Mouse (Mus musculus): ENCODE measurements around the gene Focad. TPM values are rescaled to one million over a fixed set of nuclear protein-coding genes. Genes with fewer than 3 reads are reported as not detected.

The Focad gene
- total RNA-seq, 2 experiments from 2014 or later, result 5.4 to 13.4 TPM

DNA sequence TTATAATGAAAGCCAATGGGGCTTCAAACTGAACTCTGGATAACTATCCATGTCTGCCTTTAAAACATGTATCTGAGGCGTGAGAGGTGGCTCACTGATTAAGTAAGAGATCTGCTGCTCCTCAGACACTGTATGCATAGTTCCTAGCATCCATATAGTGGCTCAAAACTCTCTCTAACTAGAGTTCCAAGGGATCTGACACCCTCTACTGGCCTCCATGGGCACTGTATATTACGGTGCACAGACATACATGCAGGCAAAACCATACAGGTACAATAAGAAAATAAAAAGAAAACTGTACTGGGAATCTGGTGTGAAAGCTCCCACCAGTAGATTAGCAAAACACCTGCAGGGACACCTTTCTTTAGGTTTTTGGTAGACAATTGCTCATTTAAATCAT lies 186.1 kb downstream of the Focad start:
- ATAC-seq (replicated peaks; ENCODE audit: low FRiP score, poor library complexity, severe bottlenecking), result no peak; the same call in 1 of the 2 replicates

DNA sequence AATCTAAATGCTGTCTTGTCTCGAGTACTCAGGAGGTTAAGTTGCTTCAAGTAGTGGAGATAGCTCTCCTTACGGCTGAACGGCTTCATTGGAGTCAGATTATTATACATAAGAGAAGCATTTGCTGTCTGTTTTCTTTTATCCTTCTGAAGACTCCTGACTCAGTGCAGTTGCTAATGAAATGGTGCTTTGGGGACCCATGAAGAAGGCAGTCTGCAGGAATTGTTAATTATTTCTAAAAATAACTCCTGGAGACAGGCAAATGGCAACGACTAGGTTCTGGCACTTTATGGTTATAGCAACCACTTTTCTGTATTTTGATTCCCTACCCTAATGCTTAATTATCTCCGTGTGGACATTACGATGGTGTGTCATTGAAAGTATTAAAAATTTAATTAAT lies 201.1 kb downstream of the Focad start:
- ATAC-seq (replicated peaks; ENCODE audit: low FRiP score, poor library complexity, severe bottlenecking), result no peak

DNA sequence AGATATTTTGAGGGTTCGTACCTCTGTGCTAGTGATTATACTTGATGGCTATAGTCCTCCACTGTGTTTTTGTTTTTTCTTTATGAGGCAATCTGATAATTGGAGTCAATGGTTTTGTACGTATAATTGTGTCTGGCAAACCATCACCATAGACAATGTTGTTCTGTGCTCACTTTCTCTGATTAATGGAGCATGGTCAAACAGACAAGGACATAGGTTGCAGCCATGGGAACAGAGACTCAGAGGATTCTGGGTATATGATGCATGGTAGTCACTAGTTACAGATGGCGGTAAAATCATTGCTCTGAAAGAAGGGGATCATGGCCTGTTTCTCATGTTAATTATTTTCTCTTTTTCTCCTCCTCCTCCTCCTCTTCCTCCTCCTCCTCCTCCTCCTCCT lies 205.1 kb downstream of the Focad start:
- ATAC-seq (replicated peaks; ENCODE audit: low FRiP score, poor library complexity, severe bottlenecking), result no peak

DNA sequence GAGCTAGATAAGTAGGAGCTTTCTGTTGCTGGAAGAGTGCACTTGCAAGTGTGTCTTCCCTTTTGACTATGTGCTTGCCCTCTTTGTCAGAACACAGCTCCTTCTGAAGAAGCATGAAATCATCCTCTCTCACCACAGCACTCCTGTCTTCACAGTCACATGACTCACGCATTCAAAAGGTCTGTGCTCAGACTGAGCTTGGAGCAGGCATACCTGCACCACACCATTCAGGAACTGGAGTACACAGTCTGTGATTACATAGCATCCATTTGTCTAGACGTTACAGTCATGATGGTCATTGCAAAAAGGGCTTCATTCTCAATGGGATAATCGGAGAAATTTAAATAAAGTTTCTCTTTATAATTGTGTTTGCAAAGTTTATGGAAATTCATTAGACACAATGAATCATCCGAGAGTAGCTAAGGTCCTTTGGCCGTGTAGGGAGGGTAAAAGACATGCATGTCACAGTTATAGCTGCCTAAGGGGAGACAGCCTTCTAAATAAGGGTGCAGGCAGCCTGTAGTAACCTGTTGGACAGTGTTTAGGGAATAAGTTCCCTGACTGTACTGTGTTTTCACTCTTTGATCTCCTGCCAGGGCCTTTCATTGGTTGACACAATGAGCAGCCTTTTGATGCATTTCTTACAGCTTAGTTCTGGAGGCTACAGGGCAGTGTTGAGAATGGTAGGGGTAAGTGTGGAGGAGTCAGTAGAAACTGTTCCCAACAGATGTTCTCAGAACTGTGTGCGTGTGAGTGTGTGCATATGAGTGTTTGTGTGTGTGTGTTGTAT lies 206.6 kb downstream of the Focad start:
- no peak for ATAC-seq (replicated peaks; ENCODE audit: low FRiP score, poor library complexity, severe bottlenecking)

DNA sequence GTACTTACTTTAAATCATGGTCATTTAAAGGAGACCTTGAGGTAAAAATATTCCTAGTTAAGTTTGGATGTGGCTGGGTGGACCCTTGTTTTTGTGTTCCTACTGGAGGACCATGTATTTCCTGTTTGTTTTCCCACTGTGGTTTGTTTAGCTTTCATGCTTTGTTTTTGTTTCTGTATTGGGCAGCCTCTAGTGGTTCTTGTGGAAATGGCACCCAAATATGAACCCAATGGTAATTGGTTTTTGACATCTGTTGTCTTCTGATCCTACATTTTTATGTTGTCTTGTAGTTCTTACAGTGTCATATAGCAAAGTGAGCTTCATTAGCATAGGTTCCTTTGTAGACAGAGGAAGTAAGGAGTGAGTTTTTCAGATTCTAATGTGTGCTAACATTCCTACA lies 207.9 kb downstream of the Focad start:
- no peak for ATAC-seq (replicated peaks; ENCODE audit: low FRiP score, poor library complexity, severe bottlenecking)

DNA sequence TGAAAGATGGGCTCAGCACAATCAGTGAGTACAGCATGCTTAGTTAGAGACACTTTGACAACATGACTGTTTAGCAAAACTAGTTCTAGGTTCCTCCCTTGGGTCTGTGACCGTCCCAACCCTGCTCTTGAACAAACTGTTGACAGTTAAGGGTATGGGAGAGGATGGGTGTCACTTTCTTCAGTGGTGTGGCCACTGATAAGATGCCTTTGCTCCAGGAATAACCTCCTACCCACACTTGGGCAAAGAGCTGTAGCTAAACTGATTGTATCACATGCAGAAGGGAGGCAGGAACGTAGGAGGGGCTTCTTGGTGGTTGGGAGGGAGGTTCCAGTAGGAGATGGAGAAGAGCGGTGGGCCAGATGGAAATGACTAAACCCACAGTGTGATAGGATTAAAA lies 213.3 kb downstream of the Focad start:
- ATAC-seq (replicated peaks; ENCODE audit: low FRiP score, poor library complexity, severe bottlenecking), result peak; percentile 79

DNA sequence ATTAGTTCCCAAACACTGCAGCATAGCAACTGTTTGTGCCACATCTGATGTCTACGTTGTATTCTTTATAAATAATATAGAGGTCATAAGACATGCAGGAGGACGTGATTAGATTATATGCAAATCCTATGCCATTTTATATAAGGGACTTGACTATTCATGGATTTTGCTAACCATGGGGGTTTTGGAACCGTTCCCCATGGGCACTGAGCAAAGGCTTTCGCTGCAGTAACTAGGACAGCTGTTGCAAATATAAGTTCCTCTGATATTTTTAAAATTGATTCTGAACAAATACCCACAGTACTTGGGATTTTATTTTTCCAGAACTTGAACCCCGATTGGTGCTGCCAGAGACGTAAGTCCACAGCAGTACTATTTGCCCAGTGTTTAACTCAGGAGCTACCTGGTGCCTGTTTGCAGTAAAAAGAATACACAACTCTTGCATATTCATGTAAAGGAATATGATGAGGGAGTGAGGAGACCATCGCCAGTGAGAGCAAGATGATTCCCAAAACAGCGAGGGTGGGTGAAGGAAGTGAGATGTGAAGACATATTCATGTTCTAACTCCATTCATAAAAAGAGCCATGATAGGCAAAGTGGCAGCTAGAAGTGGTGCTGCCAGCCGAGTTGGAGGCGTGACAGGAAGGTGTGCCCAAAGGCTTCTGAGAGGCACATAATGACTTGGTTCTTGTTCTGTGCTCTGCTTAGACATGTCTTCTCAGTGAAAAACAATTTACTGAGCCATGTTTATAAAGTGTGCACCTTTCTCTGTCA lies 214.1 kb downstream of the Focad start:
- ATAC-seq (replicated peaks; ENCODE audit: low FRiP score, poor library complexity, severe bottlenecking), result no peak

DNA sequence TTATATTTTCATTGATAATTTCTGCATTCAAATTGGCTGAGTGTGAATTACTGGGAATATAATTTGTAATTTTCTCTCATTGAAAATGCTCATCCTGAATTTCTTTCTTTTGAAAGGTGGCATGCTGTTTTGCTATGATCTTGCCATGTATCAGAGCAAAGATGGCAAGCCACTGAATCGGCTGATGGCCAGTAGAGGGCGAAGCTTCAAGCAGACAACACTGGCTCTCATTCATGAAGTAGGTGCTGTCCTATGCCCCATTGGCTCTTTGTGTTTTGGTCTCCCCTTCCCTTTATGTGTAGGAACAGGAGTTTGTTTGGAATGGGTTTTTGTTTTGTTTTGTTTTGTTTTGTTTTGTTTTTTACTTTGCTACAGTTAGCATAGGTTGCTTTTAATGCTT lies 215.2 kb downstream of the Focad start:
- no peak; the same call in 1 of the 2 replicates for ATAC-seq (replicated peaks; ENCODE audit: low FRiP score, poor library complexity, severe bottlenecking)

DNA sequence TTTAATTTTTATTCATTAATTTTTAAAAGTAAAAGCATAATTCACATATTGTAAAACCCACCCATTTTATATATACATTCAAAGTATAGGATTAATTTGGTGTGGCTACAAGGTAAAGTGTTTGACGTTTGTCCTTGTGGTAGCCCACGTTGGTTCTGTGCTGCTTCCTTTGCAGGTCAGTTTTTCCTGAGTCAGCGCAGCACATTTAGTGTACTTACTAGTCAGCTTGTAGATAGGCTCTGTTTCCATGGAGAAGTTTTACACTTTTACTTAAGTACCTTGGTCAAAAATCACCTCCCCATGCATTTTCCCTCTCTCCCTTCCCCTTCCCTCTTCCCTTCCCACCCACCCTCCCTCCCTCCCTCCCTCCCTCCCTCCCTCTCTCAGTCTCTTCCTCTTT lies 220.5 kb downstream of the Focad start:
- no peak for ATAC-seq (replicated peaks; ENCODE audit: low FRiP score, poor library complexity, severe bottlenecking)

DNA sequence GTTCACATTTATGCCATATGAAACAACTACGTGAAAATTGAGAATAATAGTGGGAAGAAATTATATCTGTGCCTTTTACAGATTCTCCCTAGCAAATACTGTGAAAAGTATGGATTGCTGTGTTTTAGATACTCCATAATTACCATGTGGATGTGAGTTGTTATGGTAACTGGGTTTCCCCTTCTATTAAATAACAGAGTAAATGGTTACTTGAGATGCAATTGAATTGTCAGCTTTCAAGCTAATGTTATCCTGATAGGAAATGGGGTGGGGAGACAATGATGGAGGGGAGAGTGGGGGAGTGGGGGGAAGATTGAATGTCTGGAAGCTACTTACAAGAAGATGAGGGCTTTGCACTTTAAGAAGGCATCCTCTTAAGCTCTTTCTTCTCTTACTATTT lies 225.6 kb downstream of the Focad start:
- no peak for ATAC-seq (replicated peaks; ENCODE audit: low FRiP score, poor library complexity, severe bottlenecking)

DNA sequence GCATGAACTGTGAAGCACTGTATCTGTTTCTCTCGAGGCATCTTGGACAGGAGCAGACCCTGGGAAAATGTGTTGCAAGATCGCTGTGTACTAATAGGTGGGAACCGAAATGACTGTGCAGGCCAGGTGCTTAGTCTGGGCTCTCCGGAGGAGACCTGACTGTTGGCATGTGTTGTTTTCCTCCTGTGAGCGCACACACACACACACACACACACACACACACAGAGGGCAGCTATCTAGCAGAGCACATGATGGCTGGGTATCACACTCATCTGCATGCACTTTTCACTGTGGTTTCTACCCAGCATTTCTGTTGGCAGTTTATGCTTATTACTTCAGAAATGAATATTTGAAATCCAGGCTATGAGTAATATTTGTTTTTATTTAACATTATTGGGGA lies 231.0 kb downstream of the Focad start:
- no peak for ATAC-seq (replicated peaks; ENCODE audit: low FRiP score, poor library complexity, severe bottlenecking)

DNA sequence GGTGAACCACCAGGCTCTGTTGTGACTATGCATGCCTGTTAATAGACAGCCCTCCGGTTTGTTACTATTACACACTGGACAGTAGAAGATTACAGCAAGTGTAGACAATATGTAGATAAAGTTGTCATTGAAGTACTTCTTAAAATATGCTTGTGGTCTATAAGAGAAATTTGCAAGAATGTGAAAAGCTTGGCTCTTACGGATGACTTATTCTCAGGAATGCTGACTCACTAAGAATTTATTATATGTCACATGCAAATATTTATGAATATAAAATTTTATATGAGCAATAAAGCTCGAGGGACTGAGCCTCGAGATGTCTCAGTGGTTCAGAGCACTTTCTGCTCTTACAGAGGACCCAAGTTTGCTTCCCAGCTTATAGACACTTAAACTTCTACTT lies 240.1 kb downstream of the Focad start:
- ATAC-seq (replicated peaks; ENCODE audit: low FRiP score, poor library complexity, severe bottlenecking), result no peak

DNA sequence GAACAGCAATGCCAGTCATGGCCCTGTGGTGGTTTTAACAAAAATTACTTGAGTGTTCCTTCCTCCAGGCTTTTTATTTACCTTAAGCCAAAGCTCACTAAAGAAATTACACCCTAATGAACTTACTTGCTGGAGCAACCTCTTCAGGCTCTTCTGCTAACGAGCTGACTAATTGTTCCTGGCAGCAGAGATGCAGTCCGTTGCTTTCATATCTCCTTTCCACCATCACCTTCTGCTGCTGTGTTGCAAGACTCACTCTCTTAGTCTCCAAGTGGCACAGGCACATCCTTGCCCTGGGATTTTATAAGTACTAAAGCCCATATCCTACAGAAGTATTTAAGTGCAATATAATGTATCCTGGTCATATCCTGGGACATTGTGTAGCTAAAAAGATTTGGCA lies 242.3 kb downstream of the Focad start:
- peak; percentile 48; the same call in 1 of the 2 replicates for ATAC-seq (replicated peaks; ENCODE audit: low FRiP score, poor library complexity, severe bottlenecking)

DNA sequence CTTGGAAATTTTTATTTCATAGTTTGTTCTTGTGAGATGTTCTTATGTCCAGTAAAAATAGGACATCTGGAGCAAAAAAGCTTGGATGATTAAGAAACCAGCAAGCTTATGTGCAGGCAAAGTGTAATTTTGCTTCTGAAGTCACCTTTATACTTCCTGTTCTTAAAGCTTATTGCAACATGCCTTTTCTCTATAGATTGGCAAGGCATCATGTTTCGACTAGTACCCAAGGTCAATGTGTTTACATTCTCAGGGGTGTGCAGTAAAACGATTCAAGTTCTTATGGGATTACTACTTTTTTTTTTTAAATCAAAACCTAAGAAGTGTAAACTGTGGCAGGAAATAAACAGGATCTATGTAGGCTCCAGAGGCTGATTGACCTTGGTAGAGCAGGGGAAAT lies 242.9 kb downstream of the Focad start:
- no peak for ATAC-seq (replicated peaks; ENCODE audit: low FRiP score, poor library complexity, severe bottlenecking)

DNA sequence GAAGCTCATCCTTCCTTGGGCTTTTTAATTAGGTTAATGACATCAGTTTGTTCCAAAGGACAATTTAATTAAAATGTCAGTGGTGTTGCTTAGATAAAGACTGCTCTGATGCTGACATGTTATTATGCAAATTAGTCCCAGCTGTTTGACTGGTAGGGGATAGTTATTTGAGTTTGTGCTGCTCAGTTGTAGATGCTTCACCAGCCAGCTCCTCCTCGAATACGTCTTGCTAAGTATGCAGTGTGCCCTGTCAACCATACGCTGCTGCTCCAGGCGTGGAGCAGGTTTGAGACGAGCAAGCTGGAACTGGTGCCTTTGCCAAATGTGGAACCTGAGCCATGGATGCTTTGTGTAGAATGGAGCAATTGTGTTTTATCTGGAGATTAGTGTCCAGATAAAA lies 243.7 kb downstream of the Focad start:
- ATAC-seq (replicated peaks; ENCODE audit: low FRiP score, poor library complexity, severe bottlenecking), result no peak

DNA sequence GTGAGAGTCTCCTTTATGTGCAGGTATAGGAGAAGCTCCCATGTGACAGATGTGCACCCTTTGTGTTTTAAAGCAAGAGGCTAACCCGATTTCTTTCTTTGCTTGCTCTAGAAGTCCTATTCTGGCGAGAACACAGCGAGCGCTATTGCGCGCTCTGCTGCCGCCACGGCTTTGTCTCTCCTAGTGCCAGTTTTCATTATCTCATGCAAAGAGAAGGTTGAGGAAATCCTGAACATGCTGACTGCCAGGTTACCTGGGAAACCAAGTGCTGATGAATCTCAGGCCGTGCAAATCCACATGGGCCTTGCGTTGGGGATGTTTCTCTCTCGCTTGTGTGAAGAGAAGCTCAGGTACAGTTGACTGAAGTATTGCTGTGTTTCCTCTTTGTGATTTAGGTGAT lies 250.0 kb downstream of the Focad start:
- ATAC-seq (replicated peaks; ENCODE audit: low FRiP score, poor library complexity, severe bottlenecking), result no peak

DNA sequence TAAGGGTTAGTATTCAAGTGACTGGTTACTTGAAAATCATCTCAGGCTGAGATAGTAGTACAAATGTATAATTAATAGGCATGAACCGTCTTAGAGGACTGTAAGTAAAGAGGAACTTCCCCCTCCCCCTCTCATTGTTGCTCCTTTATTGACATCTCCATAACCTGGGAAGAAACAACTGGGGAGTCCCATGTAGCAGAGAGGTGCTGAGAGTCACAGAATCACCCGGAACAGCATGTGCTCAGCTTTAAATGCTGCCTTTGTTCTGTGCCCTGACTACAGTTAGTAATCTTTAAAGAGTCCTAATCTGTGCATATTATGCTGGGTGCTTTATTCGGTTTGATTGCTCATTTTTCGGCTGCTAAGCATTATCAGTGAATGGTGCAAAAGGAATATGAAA lies 250.6 kb downstream of the Focad start:
- no peak for ATAC-seq (replicated peaks; ENCODE audit: low FRiP score, poor library complexity, severe bottlenecking)

DNA sequence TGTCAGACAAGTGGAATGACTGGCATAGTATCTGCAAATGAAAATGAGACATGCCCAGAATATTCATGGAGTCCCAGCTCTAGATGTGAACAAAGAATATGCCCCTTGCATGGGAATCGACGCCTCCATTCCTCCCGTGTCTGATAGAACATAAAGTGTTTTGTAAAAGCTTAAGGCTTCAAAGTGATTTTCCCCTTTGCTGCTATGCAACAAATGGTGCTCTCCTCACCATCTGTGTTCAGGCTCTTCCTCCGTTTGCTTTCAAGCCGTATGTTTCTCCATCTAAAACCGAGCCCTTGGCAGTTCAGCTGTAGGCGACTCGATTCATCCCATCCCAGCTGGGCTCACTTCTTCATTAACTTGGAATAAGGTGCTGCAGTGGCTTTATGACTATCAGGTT lies 251.5 kb downstream of the Focad start:
- ATAC-seq (replicated peaks; ENCODE audit: low FRiP score, poor library complexity, severe bottlenecking), result no peak

DNA sequence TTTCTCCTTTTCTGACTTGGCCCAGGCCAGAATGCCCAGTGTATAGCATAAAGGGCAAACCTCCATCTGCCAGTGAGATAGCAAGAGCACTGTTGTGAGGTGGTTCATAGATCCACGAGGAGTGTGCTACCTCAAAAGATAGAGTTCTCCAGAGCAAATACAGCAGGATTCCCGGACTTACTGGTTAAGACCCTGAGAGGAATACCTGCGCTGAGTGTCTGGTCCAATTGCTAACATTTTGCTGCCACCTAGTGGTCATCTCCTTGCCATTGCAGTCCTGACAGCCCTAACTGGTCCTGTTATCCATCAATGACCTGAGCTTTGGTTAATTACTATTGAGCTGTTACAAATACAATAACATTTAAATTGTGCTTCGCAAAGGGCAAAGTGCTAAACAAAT lies 256.5 kb downstream of the Focad start:
- ATAC-seq (replicated peaks; ENCODE audit: low FRiP score, poor library complexity, severe bottlenecking), result peak; percentile 87

DNA sequence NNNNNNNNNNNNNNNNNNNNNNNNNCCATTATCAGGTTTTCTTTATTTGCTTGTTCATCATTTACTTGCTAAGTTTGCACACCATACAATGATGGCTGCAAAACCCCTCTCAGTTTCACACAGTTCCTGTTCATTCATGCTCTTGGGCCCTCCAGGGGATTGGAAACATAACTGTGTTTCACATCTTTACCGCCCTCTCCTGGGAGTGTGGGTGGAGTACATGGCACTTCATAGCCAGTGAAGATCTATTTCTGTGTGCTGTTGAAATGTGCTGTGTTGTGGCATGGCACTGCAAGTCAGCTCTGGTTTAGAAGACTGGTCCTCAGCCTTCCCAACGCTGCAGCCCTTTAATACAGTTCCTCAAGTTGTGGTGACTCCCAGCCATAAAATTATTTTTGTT lies 262.2 kb downstream of the Focad start:
- no peak for ATAC-seq (replicated peaks; ENCODE audit: low FRiP score, poor library complexity, severe bottlenecking)

DNA sequence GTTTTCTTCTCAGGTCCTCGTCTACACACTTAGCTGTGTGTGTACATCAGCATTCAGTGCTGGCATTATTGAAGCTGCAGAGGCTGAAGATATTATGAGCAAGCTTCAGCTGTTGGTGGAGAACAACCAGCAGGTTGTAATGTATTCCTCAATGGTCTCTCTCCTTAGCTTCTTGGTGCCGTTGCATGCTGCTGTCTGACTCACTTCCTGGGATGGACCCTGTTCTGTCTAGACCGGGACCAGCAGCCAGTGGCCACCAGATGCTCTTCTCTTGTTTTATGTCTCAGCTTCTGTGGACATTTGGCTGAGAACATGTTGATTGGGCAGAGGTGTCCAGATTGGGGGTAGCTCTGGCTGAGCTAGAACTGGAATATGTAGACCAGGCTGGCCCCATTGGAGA lies 263.0 kb downstream of the Focad start:
- no peak for ATAC-seq (replicated peaks; ENCODE audit: low FRiP score, poor library complexity, severe bottlenecking)

Measured in erythroid progenitor cell, adult 5-6 weeks (primary cell).